Mouse (Mus musculus) liver, adult 2 months (tissue): ENCODE measurements at regions not wholly inside any gene's neighbourhood (a gene's known extent, or its start where the extent isn't known, plus 50 kb on each side); places are given as distances from the start of the nearest gene placed in this dataset.
A peak's percentile ranks its signal among the peaks of the same experiment; 100 is the strongest.

Experiments used
- DNase-seq: peaks from one replicate; pipeline ENCODE4 v3.0.0-alpha.2; 2011; ENCODE audit warnings: low read depth, low spot score; ENCODE audit errors: extremely low read depth
- H3K27ac ChIP-seq: fragments of 200-500 bp; replicated peaks from 2 replicates; pipeline ENCODE4 v1.5.1; 2012; ENCODE audit warnings: low read depth, mild to moderate bottlenecking, control low read depth, inconsistent platforms, low read length; ENCODE audit not compliant: insufficient read depth
- H3K27me3 ChIP-seq: fragments of 200-500 bp; 2 replicates; pipeline ENCODE4 v1.6.1; 2012; ENCODE audit warnings: mild to moderate bottlenecking, moderate library complexity, low read length, inconsistent platforms; ENCODE audit not compliant: control insufficient read depth, insufficient read depth
- H3K36me3 ChIP-seq: fragments of 200-500 bp; 2 replicates; pipeline ENCODE4 v1.6.1; 2012; ENCODE audit warnings: low read length, inconsistent platforms; ENCODE audit not compliant: control insufficient read depth, insufficient read depth
- H3K4me1 ChIP-seq: fragments of 200-500 bp; 2 replicates; pipeline ENCODE4 v1.6.1; 2011; ENCODE audit warnings: low read length; ENCODE audit not compliant: control insufficient read depth, insufficient read depth
- H3K4me3 ChIP-seq: fragments of 200-500 bp; 2 replicates; pipeline ENCODE4 v1.5.1; 2011; ENCODE audit warnings: low read depth, mild to moderate bottlenecking, control low read depth, low read length, moderate library complexity; ENCODE audit not compliant: insufficient read depth
- H3K79me2 ChIP-seq: fragments of 200-500 bp; 2 replicates; pipeline ENCODE4 v1.6.1; 2012; ENCODE audit warnings: inconsistent platforms, mild to moderate bottlenecking, low read length, moderate library complexity; ENCODE audit not compliant: control insufficient read depth, insufficient read depth
- H3K9ac ChIP-seq: fragments of 200-500 bp; 2 replicates; pipeline ENCODE4 v1.6.1; 2012; ENCODE audit warnings: low read depth, mild to moderate bottlenecking, control low read depth, inconsistent platforms, low read length
- CTCF ChIP-seq: fragments of 200-500 bp; IDR thresholded peaks from 2 replicates; pipeline ENCODE4 v1.5.1; 2011; ENCODE audit warnings: low read depth, low read length, control low read depth
- POLR2A ChIP-seq: fragments of 200-500 bp; IDR thresholded peaks from 2 replicates; pipeline ENCODE4 v1.6.1; 2011; ENCODE audit warnings: low read length, control low read depth; ENCODE audit not compliant: insufficient read depth; ENCODE audit errors: extremely low read depth
- WGBS: fragments of 180-500 bp; shearing (Covaris S2); methylation state at CpG from one replicate; pipeline ENCODE4 v1.1.7; 2018; 5-methylcytosine and 5-hydroxymethylcytosine counted together

- no peak for DNase-seq
- Histone ChIP-seq H3K27me3 (no peaks in the 10 kb centered on the region), H3K27ac (no peak overlapping the region), H3K4me3 (no peak overlapping the region), H3K9ac (no peak overlapping the region), H3K79me2 (no peaks in the 10 kb centered on the region), H3K4me1 (no peaks in the 10 kb centered on the region), H3K36me3 (no peaks in the 10 kb centered on the region)
- WGBS = 80% methylated on average over 5 of the region's 5 CpGs
- TF ChIP-seq POLR2A (no peak), CTCF (no peak)
These were observed 114.7 kb downstream of the Uri1 start for GRCm38 (mm10) chr7:37908618-37909130.

- WGBS = 78% methylated on average over 6 of the region's 6 CpGs
- DNase-seq = no peak
These were observed 120.4 kb upstream of the Zfp536 start for GRCm38 (mm10) chr7:37893885-37894284.

GRCm38 (mm10) chr7:37874382-37874781, 100.9 kb upstream of the Zfp536 start:
- H3K4me1 ChIP-seq = no peaks in the 10 kb centered on the region
- no peak overlapping the region for H3K4me3 ChIP-seq
- WGBS = 74% methylated on average over 12 of the region's 12 CpGs
- H3K79me2 ChIP-seq = no peaks in the 10 kb centered on the region
- DNase-seq = no peak
- no peaks in the 10 kb centered on the region for H3K27me3 ChIP-seq
- no peak overlapping the region for H3K9ac ChIP-seq
- no peak overlapping the region for H3K27ac ChIP-seq
- H3K36me3 ChIP-seq = no peaks in the 10 kb centered on the region
- TF ChIP-seq POLR2A (no peak), CTCF (no peak)

More at GRCm38 (mm10) chr7:37893885-37894284, 120.4 kb upstream of the Zfp536 start:
- Histone ChIP-seq H3K27me3 (no peaks in the 10 kb centered on the region), H3K4me1 (no peaks in the 10 kb centered on the region), H3K9ac (no peak overlapping the region), H3K27ac (no peak overlapping the region), H3K79me2 (no peaks in the 10 kb centered on the region), H3K4me3 (no peak overlapping the region), H3K36me3 (no peaks in the 10 kb centered on the region)
- TF ChIP-seq CTCF = peak; percentile 48; the same call in 1 of the 2 replicates
- no peak for TF ChIP-seq POLR2A

GRCm38 (mm10) chr7:37870956-37871355, 97.5 kb upstream of the Zfp536 start:
- no peaks in the 10 kb centered on the region for H3K79me2 ChIP-seq
- H3K36me3 ChIP-seq = no peaks in the 10 kb centered on the region
- H3K27me3 ChIP-seq = no peaks in the 10 kb centered on the region
- H3K27ac ChIP-seq = no peak overlapping the region
- WGBS = 93% methylated on average over 5 of the region's 5 CpGs
- TF ChIP-seq CTCF = no peak
- no peak for TF ChIP-seq POLR2A
- DNase-seq = no peak
- H3K4me1 ChIP-seq = no peaks in the 10 kb centered on the region
- no peak overlapping the region for H3K9ac ChIP-seq
- no peak overlapping the region for H3K4me3 ChIP-seq

GRCm38 (mm10) chr7:37866468-37866867, 93.0 kb upstream of the Zfp536 start:
- no peak for TF ChIP-seq CTCF
- TF ChIP-seq POLR2A = no peak
- Histone ChIP-seq H3K36me3 (no peaks in the 10 kb centered on the region), H3K27me3 (no peaks in the 10 kb centered on the region), H3K4me1 (no peaks in the 10 kb centered on the region), H3K27ac (no peak overlapping the region), H3K79me2 (no peaks in the 10 kb centered on the region), H3K4me3 (no peak overlapping the region), H3K9ac (no peak overlapping the region)
- no peak for DNase-seq
- 32% methylated on average over 1 of the region's 1 CpGs for WGBS

GRCm38 (mm10) chr7:37851471-37851870, 78.0 kb upstream of the Zfp536 start:
- Histone ChIP-seq H3K27ac (no peak overlapping the region), H3K4me1 (no peaks in the 10 kb centered on the region), H3K79me2 (no peaks in the 10 kb centered on the region), H3K27me3 (no peaks in the 10 kb centered on the region; the same call in 1 of the 2 replicates), H3K9ac (no peak overlapping the region), H3K4me3 (no peak overlapping the region), H3K36me3 (no peaks in the 10 kb centered on the region)
- DNase-seq = no peak
- TF ChIP-seq CTCF (no peak), POLR2A (no peak)
- WGBS = 75% methylated on average over 5 of the region's 5 CpGs
